Mouse (Mus musculus): Measurements from ENCODE around the gene Nanos2. TPM values are rescaled to one million over a fixed set of nuclear protein-coding genes. Genes with fewer than 3 reads are reported as not detected.
A peak's percentile ranks its signal among the peaks of the same experiment; 100 is the strongest.

Gene Nanos2
- total RNA-seq, 4 experiments from 2014 or later: 0.53 to 1.3 (median 1.0) TPM

GRCm38 (mm10) chr7:18990601-18991295, 3.5 kb downstream of the Nanos2 start, which contains the start of gene Mypop:
Mypop (plus strand) TSS chr7:18991245.
- peak; percentile 99 to 100 for DNase-seq (ENCODE audit: low spot score in 2 of 2)

- no peak for DNase-seq (ENCODE audit: low spot score in 2 of 2)
Observed at GRCm38 (mm10) chr7:18991660-18992293, 4.6 kb downstream of the Nanos2 start.

- DNase-seq (ENCODE audit: low spot score in 2 of 2): no peak
Observed at GRCm38 (mm10) chr7:18992294-18992675, 5.1 kb downstream of the Nanos2 start.

DNA sequence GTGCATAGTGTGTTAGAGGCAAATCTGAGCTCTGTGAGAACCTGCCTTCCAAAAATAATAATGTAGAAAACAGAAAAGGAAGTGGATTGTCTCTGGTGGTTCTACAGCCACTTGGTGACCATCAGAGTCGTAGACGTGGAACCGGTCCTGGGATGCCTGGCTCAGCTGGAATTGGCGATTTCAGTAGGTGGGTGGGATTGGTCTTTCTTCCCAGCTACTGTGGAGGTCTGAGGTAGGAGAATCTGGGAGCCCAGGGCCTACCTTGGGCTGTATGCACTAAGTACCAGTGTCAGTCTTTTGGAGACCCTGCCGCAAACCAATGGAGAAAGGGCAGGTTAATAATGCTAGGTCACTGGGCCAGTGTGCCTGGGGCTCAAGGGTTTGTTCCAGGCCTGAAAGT, 5.8 kb downstream of the Nanos2 start:
- DNase-seq (ENCODE audit: low spot score in 2 of 2): no peak

- no peak for DNase-seq (ENCODE audit: low spot score in 2 of 2)
Observed at GRCm38 (mm10) chr7:18998835-18999234, 11.6 kb downstream of the Nanos2 start.

GRCm38 (mm10) chr7:19000421-19000820, 13.2 kb downstream of the Nanos2 start:
- no peak for DNase-seq (ENCODE audit: low spot score in 2 of 2)

DNA sequence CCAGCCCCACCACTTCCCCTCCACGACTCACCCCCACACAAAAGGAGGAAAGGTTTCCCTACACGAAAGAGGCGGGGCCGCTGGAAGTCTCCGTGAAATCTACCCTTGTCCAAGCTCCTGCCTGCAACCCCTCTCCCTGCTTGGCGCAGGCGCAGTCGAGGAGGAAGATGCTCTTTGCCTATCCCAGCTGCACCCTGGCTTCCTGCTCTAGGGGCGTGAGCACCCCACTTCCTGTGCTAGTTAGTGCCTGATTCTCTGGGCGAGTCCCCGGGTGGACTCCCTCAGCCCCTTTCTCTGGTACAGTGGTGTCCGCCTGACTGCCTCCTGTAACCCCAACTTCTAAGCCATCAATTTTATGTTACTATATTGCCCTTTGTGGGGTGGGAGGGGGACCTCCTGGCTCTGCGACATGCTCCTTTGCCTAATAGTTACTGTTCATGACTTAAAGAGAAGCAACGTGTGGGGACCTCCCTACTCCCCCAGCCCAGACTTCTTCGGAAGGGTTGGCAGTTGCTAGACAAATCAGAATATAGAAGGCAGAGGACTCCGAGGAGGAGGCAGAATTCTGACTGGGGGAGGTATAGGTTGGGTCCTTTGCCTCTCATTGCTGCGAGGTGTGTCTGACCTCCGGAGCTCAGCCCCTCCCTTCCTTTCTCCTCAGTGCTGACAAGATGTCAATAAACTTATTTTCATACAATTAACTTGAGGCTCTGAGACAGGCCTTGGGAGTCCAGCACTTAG, 14.0 kb downstream of the Nanos2 start:
- DNase-seq (ENCODE audit: low spot score in 2 of 2): no peak

- DNase-seq (ENCODE audit: low spot score in 2 of 2): no peak
Observed at GRCm38 (mm10) chr7:19001807-19002085, 14.5 kb downstream of the Nanos2 start.

DNA sequence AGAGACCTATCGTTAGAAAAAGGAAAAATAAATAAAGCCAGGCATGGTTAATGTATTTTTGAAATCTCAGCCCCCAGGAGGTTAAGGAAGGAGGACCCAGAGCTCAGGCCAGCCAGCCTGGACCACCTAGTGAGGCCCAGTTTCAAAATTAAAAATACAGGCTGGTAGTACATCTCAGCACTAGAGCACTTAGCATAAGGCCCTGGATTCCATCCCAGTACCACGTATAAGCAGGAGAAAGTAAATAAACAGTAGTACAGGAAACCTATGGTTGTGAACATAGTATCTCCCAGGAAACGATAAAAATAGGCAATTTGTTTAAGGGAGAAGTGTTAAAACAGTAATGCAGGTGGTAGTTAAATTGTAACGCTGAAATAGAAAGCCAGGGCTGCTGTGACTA, 14.9 kb downstream of the Nanos2 start:
- no peak for DNase-seq (ENCODE audit: low spot score in 2 of 2)

GRCm38 (mm10) chr7:19002848-19003498, 15.8 kb downstream of the Nanos2 start:
- peak; percentile 62 to 78 for DNase-seq (ENCODE audit: low spot score in 2 of 2)

GRCm38 (mm10) chr7:19003902-19004630, 16.9 kb downstream of the Nanos2 start, which contains the start of gene Irf2bp1:
Irf2bp1 (plus strand) TSS chr7:19004044.
- DNase-seq (ENCODE audit: low spot score in 2 of 2): peak; percentile 91 to 94

GRCm38 (mm10) chr7:19004631-19005079, 17.5 kb downstream of the Nanos2 start:
- DNase-seq (ENCODE audit: low spot score in 2 of 2): no peak

GRCm38 (mm10) chr7:19005417-19006121, 18.4 kb downstream of the Nanos2 start:
- DNase-seq (ENCODE audit: low spot score in 2 of 2): no peak

DNA sequence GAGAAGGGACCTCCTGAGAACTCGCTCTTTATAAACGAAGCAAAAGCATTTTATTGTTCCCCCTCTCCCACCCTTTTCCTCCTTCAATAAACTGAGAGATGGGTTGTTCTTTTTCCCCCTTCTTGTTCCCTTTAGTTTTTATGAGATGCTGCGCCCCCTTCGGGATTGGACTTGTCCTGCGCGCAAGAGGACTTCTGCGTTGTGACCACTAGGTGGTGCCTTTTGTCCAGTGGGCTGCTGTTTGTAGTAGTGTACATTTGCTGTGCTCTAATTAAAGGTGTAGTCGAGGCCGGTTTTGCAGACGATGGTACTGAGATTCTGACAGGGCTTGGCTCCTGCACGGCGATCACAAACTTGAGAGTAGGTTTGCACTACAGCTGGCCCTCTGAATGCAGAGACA, 19.3 kb downstream of the Nanos2 start:
- peak; percentile 64 to 71 for DNase-seq (ENCODE audit: low spot score in 2 of 2)

GRCm38 (mm10) chr7:19007026-19007977, 20.1 kb downstream of the Nanos2 start:
- DNase-seq (ENCODE audit: low spot score in 2 of 2): no peak

DNA sequence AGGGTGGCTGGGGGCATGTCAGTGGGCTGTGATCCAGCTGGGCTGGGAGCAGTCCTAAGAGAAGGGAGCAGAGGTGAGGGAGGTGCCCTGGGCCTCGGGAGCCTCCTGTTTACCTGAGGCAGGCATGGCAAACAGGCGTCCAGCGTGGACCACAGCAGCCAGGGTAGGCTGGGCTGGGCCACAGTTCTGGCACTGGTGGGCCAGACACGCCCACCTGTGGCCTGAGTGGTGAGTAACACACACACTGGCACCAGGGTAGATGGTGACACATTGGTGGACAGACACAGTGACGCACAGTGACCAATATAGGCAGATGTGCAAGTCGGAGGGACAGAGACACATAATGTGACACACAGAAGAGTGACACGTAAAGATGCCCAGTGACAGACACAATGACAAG, 23.4 kb downstream of the Nanos2 start:
- DNase-seq (ENCODE audit: low spot score in 2 of 2): no peak

DNA sequence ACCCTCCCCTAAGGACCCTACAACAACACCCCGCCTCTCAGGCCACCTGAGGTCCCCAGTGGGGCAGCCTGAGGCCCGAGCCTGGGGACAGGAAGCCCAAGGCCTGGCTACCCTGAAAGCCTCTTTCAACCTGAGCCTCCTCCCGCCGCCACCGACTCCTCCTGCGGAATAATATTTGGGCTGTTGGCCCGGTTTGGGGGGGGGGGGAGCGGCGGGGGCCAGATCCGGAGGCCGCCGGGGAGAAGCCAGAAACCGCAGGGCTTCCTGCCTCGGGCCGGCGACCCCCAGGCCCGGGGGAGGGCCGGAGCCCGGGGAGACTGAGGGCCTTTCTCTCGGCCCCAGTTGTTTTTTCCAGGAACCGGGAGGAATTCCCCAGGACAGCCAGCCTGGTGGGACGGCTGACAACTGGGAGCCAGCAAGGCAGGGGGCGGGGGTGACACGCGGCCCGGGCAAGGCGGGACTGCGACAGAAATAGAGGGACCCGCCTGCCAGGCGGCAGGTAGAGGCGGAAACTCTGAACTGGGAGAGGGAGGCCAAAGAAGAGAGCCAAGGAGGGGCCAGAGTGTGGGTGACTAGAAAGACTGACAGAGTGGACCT, 24.9 kb downstream of the Nanos2 start:
- no peak for DNase-seq (ENCODE audit: low spot score in 2 of 2)

- no peak for DNase-seq (ENCODE audit: low spot score in 2 of 2)
Observed at GRCm38 (mm10) chr7:19012882-19013281, 25.7 kb downstream of the Nanos2 start.

DNA sequence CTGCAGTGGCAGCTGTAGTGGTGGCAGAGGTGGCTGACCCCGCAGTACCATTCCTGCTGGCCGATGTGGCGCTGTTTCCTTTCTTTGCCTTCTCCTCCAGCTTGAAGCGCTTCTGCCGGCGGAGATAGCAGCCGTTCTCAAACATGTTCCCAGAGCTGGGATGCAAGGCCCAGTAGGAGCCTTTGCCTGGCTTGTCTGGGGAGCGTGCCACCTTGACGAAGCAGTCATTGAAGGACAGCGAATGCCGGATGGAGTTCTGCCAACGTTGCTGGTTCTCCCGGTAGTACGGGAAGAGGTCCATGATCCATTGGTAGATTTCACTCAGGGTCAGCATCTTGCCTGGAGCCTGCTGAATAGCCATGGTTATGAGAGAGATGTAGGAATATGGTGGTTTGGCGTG, 27.3 kb downstream of the Nanos2 start:
- DNase-seq (ENCODE audit: low spot score in 2 of 2): no peak

All from left cerebral cortex, adult 8-10 months (tissue).